Mouse (Mus musculus): ENCODE data around the gene Ndnf. TPM values are rescaled to one million over a fixed set of nuclear protein-coding genes. Genes with fewer than 3 reads are reported as not detected.
A peak's percentile ranks its signal among the peaks of the same experiment; 100 is the strongest.

The Ndnf gene
- polyA plus RNA-seq, 1 experiment from 2014 or later, result 33.7 TPM

DNA sequence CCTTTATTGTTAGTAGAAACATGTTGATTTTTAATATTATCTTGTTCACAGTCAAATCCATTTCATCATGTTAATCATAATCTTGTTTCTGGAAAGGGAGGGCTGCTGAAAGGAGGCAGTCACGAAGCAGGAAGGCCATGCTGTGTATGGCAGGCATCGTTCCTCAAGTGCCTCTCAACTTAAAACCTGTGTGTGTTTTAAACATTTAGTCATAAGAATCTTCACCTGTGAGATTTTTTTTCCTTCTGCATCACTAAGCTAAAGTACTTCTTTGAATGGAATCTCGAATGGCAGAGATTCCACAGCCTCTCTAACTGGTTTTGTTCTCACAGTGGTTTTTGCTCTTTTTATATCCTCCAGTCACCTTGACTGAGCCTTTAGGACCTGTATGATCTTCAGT, 25.0 kb upstream of the Ndnf start:
- H3K27ac ChIP-seq (ENCODE audit: low read length), result no peak overlapping the region
- H3K4me3 ChIP-seq (ENCODE audit: low read depth, low read length), result no peak overlapping the region
- ATAC-seq, result peak; percentile 69
- H3K27me3 ChIP-seq (replicated peaks; ENCODE audit: insufficient read depth, low read length), result no peaks in the 10 kb centered on the region
- H3K9ac ChIP-seq (replicated peaks; ENCODE audit: low read depth), result no peak overlapping the region
- peak; percentile 72 for DNase-seq (ENCODE audit: low spot score)
- H3K9me3 ChIP-seq (ENCODE audit: low read length), result no peaks in the 10 kb centered on the region
- no peak overlapping the region for H3K4me2 ChIP-seq (replicated peaks; ENCODE audit: low read depth, low read length)
- no peaks in the 10 kb centered on the region for H3K36me3 ChIP-seq (ENCODE audit: insufficient read depth, low read length)
- no peak for TF ChIP-seq CTCF (IDR thresholded peaks at IDR 0.05)
- peak; percentile 81 for TF ChIP-seq EP300 (IDR thresholded peaks at IDR 0.05)
- WGBS, result 49% methylated on average over 3 of the region's 3 CpGs
- H3K4me1 ChIP-seq (ENCODE audit: insufficient read depth, low read depth, low read length), result no peaks in the 10 kb centered on the region

DNA sequence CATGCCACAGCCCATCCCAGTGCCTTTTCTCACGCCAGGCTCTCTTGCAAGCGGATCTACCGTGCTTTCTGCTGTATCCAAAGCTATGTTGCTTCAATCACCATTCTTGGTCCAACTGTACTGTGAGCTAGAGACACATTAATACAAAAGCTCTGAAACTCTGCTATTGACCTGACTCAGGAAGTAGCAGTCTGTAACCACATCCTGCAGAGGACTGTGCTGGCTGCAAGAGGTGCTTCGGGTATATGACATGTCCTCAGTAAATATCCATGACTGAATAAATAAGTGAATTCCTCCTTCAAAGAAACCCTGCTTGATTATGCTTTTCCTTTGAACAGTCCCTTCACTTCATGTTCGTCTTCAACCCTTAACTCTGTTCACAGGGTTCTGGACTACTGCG, 23.7 kb upstream of the Ndnf start:
- TF ChIP-seq EP300 (IDR thresholded peaks at IDR 0.05) (no peak), CTCF (IDR thresholded peaks at IDR 0.05) (no peak)
- ATAC-seq, result no peak
- H3K36me3 ChIP-seq (ENCODE audit: insufficient read depth, low read length), result no peaks in the 10 kb centered on the region
- H3K4me3 ChIP-seq (ENCODE audit: low read depth, low read length), result no peak overlapping the region
- WGBS, result 67% methylated on average over 6 of the region's 6 CpGs
- H3K9me3 ChIP-seq (ENCODE audit: low read length), result no peaks in the 10 kb centered on the region
- H3K9ac ChIP-seq (replicated peaks; ENCODE audit: low read depth), result no peak overlapping the region
- DNase-seq (ENCODE audit: low spot score), result no peak
- H3K4me2 ChIP-seq (replicated peaks; ENCODE audit: low read depth, low read length), result no peak overlapping the region
- H3K27ac ChIP-seq (ENCODE audit: low read length), result no peak overlapping the region
- no peaks in the 10 kb centered on the region for H3K4me1 ChIP-seq (ENCODE audit: insufficient read depth, low read depth, low read length)
- H3K27me3 ChIP-seq (replicated peaks; ENCODE audit: insufficient read depth, low read length), result no peaks in the 10 kb centered on the region

DNA sequence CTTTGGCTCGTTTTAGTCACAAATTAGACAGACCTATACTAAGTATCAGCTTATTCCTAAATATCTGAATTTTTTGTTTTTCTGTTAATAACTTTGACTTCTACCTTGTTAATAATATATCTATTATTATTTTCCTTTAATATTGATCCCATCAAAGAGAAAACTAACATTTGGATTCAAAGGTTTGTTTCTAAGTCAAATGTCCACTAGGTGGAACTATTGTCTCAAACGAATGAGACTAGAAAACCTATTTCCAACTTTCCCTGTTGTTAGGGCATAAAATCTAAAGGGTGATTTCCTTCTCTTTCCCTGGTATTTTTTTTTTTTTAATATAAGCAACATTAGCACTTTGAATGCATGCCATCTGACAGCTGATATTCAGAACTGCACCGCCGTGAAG, 20.0 kb upstream of the Ndnf start:
- no peaks in the 10 kb centered on the region for H3K9me3 ChIP-seq (ENCODE audit: low read length)
- no peak overlapping the region for H3K4me3 ChIP-seq (ENCODE audit: low read depth, low read length)
- H3K27me3 ChIP-seq (replicated peaks; ENCODE audit: insufficient read depth, low read length), result no peaks in the 10 kb centered on the region
- no peak overlapping the region for H3K27ac ChIP-seq (ENCODE audit: low read length)
- ATAC-seq, result no peak
- H3K9ac ChIP-seq (replicated peaks; ENCODE audit: low read depth), result no peak overlapping the region
- WGBS, result 12% methylated on average over 4 of the region's 4 CpGs
- no peaks in the 10 kb centered on the region for H3K36me3 ChIP-seq (ENCODE audit: insufficient read depth, low read length)
- peak; percentile 80 for DNase-seq (ENCODE audit: low spot score)
- peak; percentile 66 for TF ChIP-seq CTCF (IDR thresholded peaks at IDR 0.05)
- no peak for TF ChIP-seq EP300 (IDR thresholded peaks at IDR 0.05)
- no peak overlapping the region for H3K4me2 ChIP-seq (replicated peaks; ENCODE audit: low read depth, low read length)
- H3K4me1 ChIP-seq (ENCODE audit: insufficient read depth, low read depth, low read length), result no peaks in the 10 kb centered on the region

DNA sequence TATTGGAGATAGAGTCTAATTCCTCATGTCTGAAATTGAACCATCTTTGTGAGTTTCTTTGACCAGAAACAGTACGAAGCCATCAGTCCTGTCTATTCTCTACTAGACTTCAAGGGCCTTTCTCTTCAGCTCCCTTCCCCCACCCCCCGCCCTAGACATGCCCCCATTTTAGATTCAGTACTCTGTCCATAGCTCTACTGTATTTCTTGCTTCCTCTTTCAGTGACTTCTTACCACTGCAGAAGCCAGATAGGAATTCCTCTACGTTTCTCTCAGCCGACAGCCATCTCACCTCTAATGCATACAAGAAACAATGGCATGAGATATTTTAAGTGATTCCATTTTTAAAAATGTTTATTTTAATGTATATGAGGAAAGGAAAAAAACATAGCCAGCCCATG, 10.1 kb upstream of the Ndnf start:
- WGBS, result 72% methylated on average over 4 of the region's 4 CpGs
- ATAC-seq (no peak), DNase-seq (ENCODE audit: low spot score) (no peak)
- no peaks in the 10 kb centered on the region for H3K36me3 ChIP-seq (ENCODE audit: insufficient read depth, low read length)
- H3K9me3 ChIP-seq (ENCODE audit: low read length), result no peaks in the 10 kb centered on the region
- no peaks in the 10 kb centered on the region for H3K4me1 ChIP-seq (ENCODE audit: insufficient read depth, low read depth, low read length)
- no peak overlapping the region for H3K9ac ChIP-seq (replicated peaks; ENCODE audit: low read depth)
- H3K27ac ChIP-seq (ENCODE audit: low read length), result no peak overlapping the region
- TF ChIP-seq CTCF (IDR thresholded peaks at IDR 0.05), result no peak
- no peak for TF ChIP-seq EP300 (IDR thresholded peaks at IDR 0.05)
- no peak overlapping the region for H3K4me3 ChIP-seq (ENCODE audit: low read depth, low read length)
- no peak overlapping the region for H3K4me2 ChIP-seq (replicated peaks; ENCODE audit: low read depth, low read length)
- H3K27me3 ChIP-seq (replicated peaks; ENCODE audit: insufficient read depth, low read length), result no peaks in the 10 kb centered on the region

DNA sequence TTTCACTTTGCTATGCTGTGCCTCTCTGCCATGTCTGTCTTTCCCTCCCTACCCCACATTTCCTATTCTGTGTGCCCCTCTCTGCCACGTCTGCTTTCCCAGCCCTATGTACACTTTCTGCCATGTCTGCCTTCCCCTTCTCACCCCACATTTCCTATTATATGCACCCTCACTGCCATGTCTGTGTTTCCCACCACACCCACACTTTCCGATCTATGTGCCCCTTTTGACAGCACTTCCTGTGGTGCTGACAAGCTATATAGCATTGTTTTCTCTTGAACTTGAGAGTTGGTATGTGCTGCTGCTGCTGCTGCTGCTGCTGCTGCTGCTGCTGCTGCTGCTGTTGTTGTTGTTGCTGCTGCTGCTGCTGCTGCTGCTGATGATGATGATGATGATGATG, 9.3 kb upstream of the Ndnf start:
- H3K27ac ChIP-seq (ENCODE audit: low read length), result no peak overlapping the region
- TF ChIP-seq CTCF (IDR thresholded peaks at IDR 0.05) (no peak), EP300 (IDR thresholded peaks at IDR 0.05) (no peak)
- no peak overlapping the region for H3K9ac ChIP-seq (replicated peaks; ENCODE audit: low read depth)
- DNase-seq (ENCODE audit: low spot score), result no peak
- no peak overlapping the region for H3K4me3 ChIP-seq (ENCODE audit: low read depth, low read length)
- no peaks in the 10 kb centered on the region for H3K27me3 ChIP-seq (replicated peaks; ENCODE audit: insufficient read depth, low read length)
- H3K4me2 ChIP-seq (replicated peaks; ENCODE audit: low read depth, low read length), result no peak overlapping the region
- WGBS, result 31% methylated on average over 2 of the region's 2 CpGs
- H3K4me1 ChIP-seq (ENCODE audit: insufficient read depth, low read depth, low read length), result no peaks in the 10 kb centered on the region
- H3K9me3 ChIP-seq (ENCODE audit: low read length), result no peaks in the 10 kb centered on the region
- H3K36me3 ChIP-seq (ENCODE audit: insufficient read depth, low read length), result no peaks in the 10 kb centered on the region
- ATAC-seq, result no peak

DNA sequence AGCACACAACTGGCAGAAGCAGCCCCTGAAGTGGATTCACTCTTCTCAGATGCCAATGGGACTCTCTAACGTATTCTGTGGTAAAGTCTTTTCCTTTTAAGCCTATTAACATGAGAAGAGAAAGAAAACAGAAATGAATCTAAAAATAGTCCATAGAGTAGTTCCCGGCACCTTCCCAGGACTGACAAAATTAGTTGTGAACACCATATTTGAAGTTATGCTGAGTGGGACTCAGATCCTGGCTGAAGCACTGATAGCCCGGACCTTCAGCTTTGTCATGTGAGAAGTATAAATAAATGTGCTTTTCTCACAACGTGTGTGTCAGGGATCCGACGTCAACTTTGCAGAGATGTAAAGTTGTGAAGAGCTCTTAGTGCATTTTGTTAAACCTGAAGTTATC, 7.4 kb upstream of the Ndnf start:
- DNase-seq (ENCODE audit: low spot score) (no peak), ATAC-seq (no peak)
- H3K4me1 ChIP-seq (ENCODE audit: insufficient read depth, low read depth, low read length), result no peaks in the 10 kb centered on the region
- H3K4me2 ChIP-seq (replicated peaks; ENCODE audit: low read depth, low read length), result no peak overlapping the region
- no peak overlapping the region for H3K9ac ChIP-seq (replicated peaks; ENCODE audit: low read depth)
- no peaks in the 10 kb centered on the region for H3K36me3 ChIP-seq (ENCODE audit: insufficient read depth, low read length)
- TF ChIP-seq CTCF (IDR thresholded peaks at IDR 0.05) (no peak), EP300 (IDR thresholded peaks at IDR 0.05) (no peak)
- H3K27ac ChIP-seq (ENCODE audit: low read length), result no peak overlapping the region
- H3K27me3 ChIP-seq (replicated peaks; ENCODE audit: insufficient read depth, low read length), result no peaks in the 10 kb centered on the region
- 48% methylated on average over 6 of the region's 6 CpGs for WGBS
- H3K4me3 ChIP-seq (ENCODE audit: low read depth, low read length), result no peak overlapping the region
- H3K9me3 ChIP-seq (ENCODE audit: low read length), result no peaks in the 10 kb centered on the region

DNA sequence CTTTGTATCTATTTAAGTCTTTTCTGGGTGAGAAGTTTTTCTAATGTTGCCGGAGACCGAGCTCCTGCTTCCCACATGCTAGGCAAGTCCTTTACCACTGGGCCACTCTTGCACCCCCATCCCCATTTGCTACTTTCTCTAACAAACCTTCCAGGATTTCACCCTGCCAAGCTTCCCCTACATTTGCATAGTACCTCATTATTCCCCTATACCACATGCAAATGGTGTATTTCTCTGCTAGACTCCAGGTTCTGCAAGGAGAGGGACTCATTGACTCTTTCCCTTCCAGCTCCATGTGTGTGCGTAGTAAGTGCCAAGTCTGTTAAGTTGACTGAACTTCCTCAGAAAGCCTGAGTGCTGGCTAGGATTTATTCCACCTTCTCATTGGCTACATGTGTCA, 5.1 kb upstream of the Ndnf start:
- Histone ChIP-seq H3K27me3 (replicated peaks; ENCODE audit: insufficient read depth, low read length) (no peaks in the 10 kb centered on the region), H3K27ac (ENCODE audit: low read length) (no peak overlapping the region), H3K4me2 (replicated peaks; ENCODE audit: low read depth, low read length) (no peak overlapping the region), H3K9me3 (ENCODE audit: low read length) (no peaks in the 10 kb centered on the region), H3K36me3 (ENCODE audit: insufficient read depth, low read length) (no peaks in the 10 kb centered on the region), H3K4me3 (ENCODE audit: low read depth, low read length) (no peak overlapping the region), H3K9ac (replicated peaks; ENCODE audit: low read depth) (no peak overlapping the region), H3K4me1 (ENCODE audit: insufficient read depth, low read depth, low read length) (no peaks in the 10 kb centered on the region)
- no peak for TF ChIP-seq CTCF (IDR thresholded peaks at IDR 0.05)
- TF ChIP-seq EP300 (IDR thresholded peaks at IDR 0.05), result no peak
- WGBS, result 87% methylated on average over 3 of the region's 3 CpGs
- DNase-seq (ENCODE audit: low spot score) (no peak), ATAC-seq (no peak)

Measured in lung, postnatal 0 days (tissue).